10 mouse cellular contexts compared by ENCODE assay signal in the genomic region with DNA sequence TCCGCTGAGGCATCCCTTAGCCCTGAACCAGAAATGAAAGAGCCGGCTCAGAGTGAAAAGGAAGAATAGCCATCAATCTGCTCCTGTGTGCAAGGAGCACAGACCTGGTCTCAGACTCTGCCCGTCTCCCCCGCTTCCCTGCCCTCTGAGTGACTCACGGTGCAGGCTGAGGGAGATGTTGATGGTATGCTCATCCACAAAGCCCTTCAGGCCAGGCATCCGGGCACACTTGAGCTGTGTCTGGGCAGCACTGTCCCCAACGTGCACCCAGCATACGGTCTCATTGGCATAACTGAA. TPM values are rescaled to one million over a fixed set of nuclear protein-coding genes. Genes with fewer than 3 reads are reported as not detected.
DNase-seq lines count a peak whose midpoint lies in the region; ATAC-seq and TF ChIP-seq lines count a peak whose summit lies in the region.
"Had no signal": no experiment of that assay in that cellular context is flagged by ENCODE, and none has a peak within 500 bp of the region (broad histone marks: within the 10 kb centered on the region; RNA-seq: fewer than 3 reads in every experiment).

No protein-coding gene starts in this region.

- H3K9me3 ChIP-seq in heart, embryonic 10.5 days: no peaks in the 10 kb centered on the region
- no peaks in the 10 kb centered on the region for H3K9me3 ChIP-seq in liver, embryonic 12.5 days (replicated peaks)
- no peaks in the 10 kb centered on the region for H3K9me3 ChIP-seq in midbrain, postnatal 0 days (ENCODE audit: low read length)
- H3K9me3 ChIP-seq: forebrain, embryonic 13.5 days had no signal

- no peak for ATAC-seq in liver, embryonic 12.5 days
- no peak for ATAC-seq in midbrain, postnatal 0 days (ENCODE audit: low FRiP score)
- ATAC-seq: CD4-positive, CD25-positive, alpha-beta regulatory T cell, adult 4 months; forebrain, embryonic 13.5 days had no signal

- no peak overlapping the region for H3K9ac ChIP-seq in liver, embryonic 12.5 days
- no peak overlapping the region for H3K9ac ChIP-seq in midbrain, postnatal 0 days (replicated peaks; ENCODE audit: low read length, poor library complexity, severe bottlenecking)
- H3K9ac ChIP-seq: forebrain, embryonic 13.5 days had no signal

- H3K4me1 ChIP-seq in heart, embryonic 10.5 days: peaks cover 44% of the 10 kb centered on the region
- H3K4me1 ChIP-seq in bone marrow macrophage, adult 2 months (ENCODE audit: control insufficient read depth, insufficient read depth, low read length): peaks cover 73% of the 10 kb centered on the region
- H3K4me1 ChIP-seq in liver, embryonic 12.5 days: peaks cover 35% of the 10 kb centered on the region
- no peaks in the 10 kb centered on the region for H3K4me1 ChIP-seq in midbrain, postnatal 0 days (ENCODE audit: insufficient read depth, low read length)
- H3K4me1 ChIP-seq: forebrain, embryonic 13.5 days had no signal

- H3K36me3 ChIP-seq in heart, embryonic 10.5 days: peaks cover 76% of the 10 kb centered on the region
- peaks cover 36% of the 10 kb centered on the region for H3K36me3 ChIP-seq in liver, embryonic 12.5 days
- H3K36me3 ChIP-seq in midbrain, postnatal 0 days (ENCODE audit: insufficient read depth, low read length): peaks cover 73% of the 10 kb centered on the region

- WGBS in heart, embryonic 10.5 days: 82% methylated on average over 8 of the region's 8 CpGs
- 57% methylated on average over 8 of the region's 8 CpGs for WGBS in liver, embryonic 12.5 days (ENCODE audit: insufficient replicate concordance)
- 91% methylated on average over 8 of the region's 8 CpGs for WGBS in midbrain, postnatal 0 days

- no peak for TF ChIP-seq CTCF in bone marrow macrophage, adult 2 months (IDR thresholded peaks at IDR 0.05; ENCODE audit: low read depth, low read length)
- TF ChIP-seq CTCF in midbrain, postnatal 0 days (IDR thresholded peaks at IDR 0.05): no peak

- H3K27ac ChIP-seq in heart, embryonic 10.5 days: peak overlapping the region; percentile 36; the same call in 1 of the 2 replicates
- peak overlapping the region; percentile 86 for H3K27ac ChIP-seq in bone marrow macrophage, adult 2 months (ENCODE audit: insufficient read depth, low read depth, low read length)
- H3K27ac ChIP-seq in liver, embryonic 12.5 days: 0 out of 2 replicates have a peak overlapping the region, but pooled peaks have one; percentile 54
- H3K27ac ChIP-seq in midbrain, postnatal 0 days (ENCODE audit: low read depth, low read length): no peak overlapping the region
- H3K27ac ChIP-seq: forebrain, embryonic 13.5 days had no signal

- H3K27me3 ChIP-seq in heart, embryonic 10.5 days (ENCODE audit: insufficient read depth, poor library complexity, severe bottlenecking): no peaks in the 10 kb centered on the region
- peaks cover 30% of the 10 kb centered on the region for H3K27me3 ChIP-seq in liver, embryonic 12.5 days (replicated peaks)
- no peaks in the 10 kb centered on the region for H3K27me3 ChIP-seq in midbrain, postnatal 0 days (ENCODE audit: insufficient read depth, low read length)
- H3K27me3 ChIP-seq: forebrain, embryonic 13.5 days had no signal

- intact Hi-C loops in heart, postnatal 14 days (cut with DNase I): no loop called here

- no peak for TF ChIP-seq POLR2A in bone marrow macrophage, adult 2 months (IDR thresholded peaks at IDR 0.05; ENCODE audit: borderline replicate concordance, low read depth, low read length)

- H3K4me3 ChIP-seq in heart, embryonic 10.5 days: no peak overlapping the region
- no peak overlapping the region for H3K4me3 ChIP-seq in bone marrow macrophage, adult 2 months (ENCODE audit: insufficient read depth, low read length)
- no peak overlapping the region for H3K4me3 ChIP-seq in liver, embryonic 12.5 days
- no peak overlapping the region for H3K4me3 ChIP-seq in midbrain, postnatal 0 days (ENCODE audit: low read depth, low read length)
- H3K4me3 ChIP-seq: forebrain, embryonic 13.5 days had no signal

- H3K4me2 ChIP-seq in liver, embryonic 12.5 days: no peak overlapping the region
- no peak overlapping the region for H3K4me2 ChIP-seq in midbrain, postnatal 0 days (ENCODE audit: low read depth, low read length, poor library complexity, severe bottlenecking)
- H3K4me2 ChIP-seq: forebrain, embryonic 13.5 days had no signal

- DNase-seq in heart, embryonic 10.5 days (ENCODE audit: low spot score): no peak
- DNase-seq in heart, adult 18-20 months: no peak
- DNase-seq in 3134 (ENCODE audit: extremely low read depth, insufficient read length, low spot score): peak; percentile 56
- no peak for DNase-seq in embryo, embryonic 11 days
- no peak for DNase-seq in midbrain, postnatal 0 days (ENCODE audit: low spot score)
- DNase-seq in heart, postnatal 14 days: no peak

RNA-seq across cellular contexts. Expression of a gene that starts 15.7 kb away (rescaled TPM):
- 37.4 and 51.8 TPM in 2 replicates for polyA plus RNA-seq in heart, embryonic 10.5 days (2016; fragmentation: Nextera tagmentation; extraction: Ambion mirVana)
- 10 to 100 TPM; 65.2 to 69.7 TPM for total RNA-seq in heart, adult 18-20 months (2021)
- 361 and 418 TPM in 2 replicates for polyA plus RNA-seq in bone marrow macrophage, adult 2 months (2012; ENCODE audit: insufficient read depth, insufficient read length, missing spikeins)
- polyA plus RNA-seq in liver, embryonic 12.5 days (2016; fragmentation: Nextera tagmentation; extraction: Ambion mirVana): 22.8 and 26.5 TPM in 2 replicates
- 297 and 319 TPM in 2 replicates for total RNA-seq in midbrain, postnatal 0 days (2014; rRNA removed)
- 79.8 and 84.4 TPM in 2 replicates for polyA plus RNA-seq in midbrain, postnatal 0 days (2015; fragmentation: Nextera tagmentation; extraction: Ambion mirVana)
- 100 to 1,000 TPM in 1 of 2 experiments, 10 to 100 TPM in 1; 85.0 to 105 TPM for total RNA-seq in heart, postnatal 14 days (2021)

RNA-seq across cellular contexts. Expression of a gene that starts 37.6 kb away (rescaled TPM):
- 22.5 and 28.1 TPM in 2 replicates for polyA plus RNA-seq in heart, embryonic 10.5 days (2016; fragmentation: Nextera tagmentation; extraction: Ambion mirVana)
- 10 to 100 TPM; 45.2 to 45.7 TPM for total RNA-seq in heart, adult 18-20 months (2021)
- polyA plus RNA-seq in bone marrow macrophage, adult 2 months (2012; ENCODE audit: insufficient read depth, insufficient read length, missing spikeins): 128 and 144 TPM in 2 replicates
- polyA plus RNA-seq in liver, embryonic 12.5 days (2016; fragmentation: Nextera tagmentation; extraction: Ambion mirVana): 19.2 and 19.4 TPM in 2 replicates
- total RNA-seq in midbrain, postnatal 0 days (2014; rRNA removed): 6.1 and 10.2 TPM in 2 replicates
- 3.9 and 4.3 TPM in 2 replicates for polyA plus RNA-seq in midbrain, postnatal 0 days (2015; fragmentation: Nextera tagmentation; extraction: Ambion mirVana)
- 10 to 100 TPM; 46.9 to 49.9 TPM for total RNA-seq in heart, postnatal 14 days (2021)
